Mouse (Mus musculus): Measurements from ENCODE around the gene Rnf220. TPM values are rescaled to one million over a fixed set of nuclear protein-coding genes. Genes with fewer than 3 reads are reported as not detected.
A peak's percentile ranks its signal among the peaks of the same experiment; 100 is the strongest.

The Rnf220 gene
- total and polyA plus RNA-seq, 2 experiments = 13.3 to 31.0 TPM

DNA sequence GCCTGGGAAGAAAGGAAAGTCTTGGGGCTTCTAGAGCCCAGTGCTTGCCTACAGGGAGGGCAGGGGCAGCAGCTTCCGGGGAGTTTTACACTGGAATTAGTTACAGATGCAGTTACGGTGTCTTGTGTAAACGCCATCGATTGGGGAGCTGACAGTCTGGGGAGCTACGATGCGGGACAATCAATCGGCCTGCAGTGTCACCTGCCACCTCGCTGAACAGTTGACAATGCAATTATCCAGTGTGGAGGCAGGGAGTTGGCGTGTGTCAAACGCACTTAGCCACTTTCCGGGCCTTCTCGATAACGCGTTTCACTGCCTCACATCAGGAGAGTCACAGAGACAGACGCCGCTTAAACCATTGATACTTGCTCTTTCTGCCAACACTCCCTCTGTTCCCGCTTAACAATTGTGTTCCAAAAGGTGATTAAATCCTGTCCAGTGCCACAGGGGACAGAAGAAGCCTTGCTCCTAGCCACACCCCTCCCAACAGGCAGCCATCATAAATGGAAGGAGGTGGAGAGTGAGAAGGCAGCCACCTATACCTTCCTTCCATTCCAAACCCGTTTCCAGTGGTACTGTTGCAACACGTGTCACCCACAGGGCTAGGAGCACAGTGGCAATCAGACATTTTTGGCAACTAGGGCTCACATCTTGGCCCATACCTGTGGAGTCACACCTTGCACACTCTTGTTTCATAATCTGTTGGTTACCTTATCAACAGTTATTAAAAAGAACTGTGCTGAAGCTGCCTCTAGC is 215.6 kb downstream of the Rnf220 start:
- H3K36me3 ChIP-seq (ENCODE audit: control insufficient read depth, insufficient read depth, low read length) = peaks cover 16% of the 10 kb centered on the region
- no peaks in the 10 kb centered on the region for H3K79me2 ChIP-seq (ENCODE audit: control insufficient read depth, insufficient read depth, low read length)
- no peak overlapping the region for H3K9ac ChIP-seq (ENCODE audit: low read depth, low read length)
- no peaks in the 10 kb centered on the region for H3K27me3 ChIP-seq (ENCODE audit: control insufficient read depth, insufficient read depth, low read length)
- TF ChIP-seq POLR2A (IDR thresholded peaks at IDR 0.05; ENCODE audit: extremely low read depth, insufficient read depth, low read length) (no peak), CTCF (IDR thresholded peaks at IDR 0.05; ENCODE audit: low read depth, low read length) (no peak)
- peaks cover 33% of the 10 kb centered on the region for H3K4me1 ChIP-seq (ENCODE audit: control insufficient read depth, insufficient read depth, low read length)
- DNase-seq (ENCODE audit: extremely low read depth, low read depth, low spot score) = peak; percentile 75
- 39% methylated on average over 19 of the region's 19 CpGs for WGBS
- no peak overlapping the region for H3K4me3 ChIP-seq (ENCODE audit: insufficient read depth, low read depth, low read length)
- H3K27ac ChIP-seq (replicated peaks; ENCODE audit: insufficient read depth, low read depth, low read length) = no peak overlapping the region

- peaks cover 14% of the 10 kb centered on the region for H3K36me3 ChIP-seq (ENCODE audit: control insufficient read depth, insufficient read depth, low read length)
- H3K9ac ChIP-seq (ENCODE audit: low read depth, low read length) = no peak overlapping the region
- TF ChIP-seq POLR2A (IDR thresholded peaks at IDR 0.05; ENCODE audit: extremely low read depth, insufficient read depth, low read length) (no peak), CTCF (IDR thresholded peaks at IDR 0.05; ENCODE audit: low read depth, low read length) (no peak)
- no peaks in the 10 kb centered on the region for H3K27me3 ChIP-seq (ENCODE audit: control insufficient read depth, insufficient read depth, low read length)
- no peak overlapping the region for H3K27ac ChIP-seq (replicated peaks; ENCODE audit: insufficient read depth, low read depth, low read length)
- H3K4me3 ChIP-seq (ENCODE audit: insufficient read depth, low read depth, low read length) = no peak overlapping the region
- WGBS = 85% methylated on average over 8 of the region's 8 CpGs
- H3K79me2 ChIP-seq (ENCODE audit: control insufficient read depth, insufficient read depth, low read length) = no peaks in the 10 kb centered on the region
- no peak for DNase-seq (ENCODE audit: extremely low read depth, low read depth, low spot score)
- peaks cover 33% of the 10 kb centered on the region for H3K4me1 ChIP-seq (ENCODE audit: control insufficient read depth, insufficient read depth, low read length)
Observed at GRCm38 (mm10) chr4:117280397-117280930, 216.4 kb downstream of the Rnf220 start.

DNA sequence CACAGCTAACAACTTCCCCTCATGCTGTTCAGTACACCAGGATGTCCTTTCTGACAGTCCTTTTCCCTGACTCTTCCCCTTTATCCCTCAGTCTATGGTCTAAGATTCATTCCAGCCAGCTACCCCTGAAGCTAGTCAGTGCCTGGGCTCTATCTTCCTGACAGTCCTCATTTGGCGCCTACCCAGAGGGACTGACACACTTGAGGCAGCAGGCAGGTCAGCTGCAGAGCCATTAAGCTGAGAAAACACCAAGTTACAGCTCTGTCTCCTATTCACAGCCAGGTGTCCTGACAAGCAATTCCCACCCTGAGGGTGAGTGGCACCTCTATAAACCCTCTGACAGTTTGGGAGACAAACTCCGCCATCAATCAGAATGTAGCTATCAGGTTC is 217.6 kb downstream of the Rnf220 start:
- H3K79me2 ChIP-seq (ENCODE audit: control insufficient read depth, insufficient read depth, low read length) = no peaks in the 10 kb centered on the region
- 82% methylated on average over 2 of the region's 2 CpGs for WGBS
- H3K4me3 ChIP-seq (ENCODE audit: insufficient read depth, low read depth, low read length) = no peak overlapping the region
- no peak for DNase-seq (ENCODE audit: extremely low read depth, low read depth, low spot score)
- TF ChIP-seq CTCF (IDR thresholded peaks at IDR 0.05; ENCODE audit: low read depth, low read length) (no peak), POLR2A (IDR thresholded peaks at IDR 0.05; ENCODE audit: extremely low read depth, insufficient read depth, low read length) (no peak)
- H3K4me1 ChIP-seq (ENCODE audit: control insufficient read depth, insufficient read depth, low read length) = peaks cover 33% of the 10 kb centered on the region
- H3K9ac ChIP-seq (ENCODE audit: low read depth, low read length) = no peak overlapping the region
- peak overlapping the region; percentile 33 for H3K27ac ChIP-seq (replicated peaks; ENCODE audit: insufficient read depth, low read depth, low read length)
- peaks cover 11% of the 10 kb centered on the region for H3K36me3 ChIP-seq (ENCODE audit: control insufficient read depth, insufficient read depth, low read length)
- no peaks in the 10 kb centered on the region for H3K27me3 ChIP-seq (ENCODE audit: control insufficient read depth, insufficient read depth, low read length)

DNA sequence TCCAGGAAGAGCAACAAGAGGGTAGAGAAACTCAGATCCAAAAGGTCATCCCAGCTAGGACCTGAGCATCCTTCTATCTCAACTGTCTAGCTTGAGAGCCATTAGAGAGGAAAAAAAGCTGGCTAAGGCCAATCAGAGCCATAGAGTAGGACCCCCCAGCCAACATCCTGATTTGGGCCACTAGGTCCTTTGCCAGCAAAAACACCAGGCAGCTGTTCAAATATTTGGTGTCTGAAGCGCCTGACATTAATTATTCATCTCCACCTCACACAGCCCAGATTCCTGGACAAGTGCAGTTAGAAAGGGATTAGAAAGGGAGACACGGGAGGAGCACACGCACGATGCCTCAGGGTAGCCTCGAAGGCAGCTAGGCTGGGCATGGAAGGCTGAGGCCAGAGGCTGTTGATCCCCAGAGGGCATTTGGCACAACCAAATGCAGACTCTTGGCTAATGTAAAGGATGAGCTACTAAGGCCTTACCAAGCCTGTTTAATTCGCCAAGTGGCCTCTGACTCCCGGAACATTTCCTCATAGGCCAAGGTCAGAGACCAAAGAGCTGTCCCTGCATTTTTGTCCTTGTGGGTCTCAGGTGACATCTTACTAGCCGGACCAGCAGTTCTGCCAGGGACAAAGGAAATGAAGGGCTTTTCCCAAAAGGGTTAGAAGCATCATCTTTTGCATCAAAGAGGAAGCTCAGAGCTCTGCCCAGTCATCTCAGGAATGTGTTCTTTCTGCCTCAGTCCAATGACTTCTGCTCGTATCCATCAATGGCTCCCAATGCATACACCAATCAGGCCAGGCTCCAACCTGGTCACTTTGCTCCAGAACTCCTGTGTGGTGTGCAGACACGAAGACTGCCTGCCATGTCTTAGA is 218.2 kb downstream of the Rnf220 start:
- peak; percentile 93 for DNase-seq (ENCODE audit: extremely low read depth, low read depth, low spot score)
- Histone ChIP-seq H3K36me3 (ENCODE audit: control insufficient read depth, insufficient read depth, low read length) (peaks cover 12% of the 10 kb centered on the region), H3K4me3 (ENCODE audit: insufficient read depth, low read depth, low read length) (no peak overlapping the region), H3K27me3 (ENCODE audit: control insufficient read depth, insufficient read depth, low read length) (no peaks in the 10 kb centered on the region), H3K9ac (ENCODE audit: low read depth, low read length) (no peak overlapping the region), H3K27ac (replicated peaks; ENCODE audit: insufficient read depth, low read depth, low read length) (peak overlapping the region; percentile 33), H3K4me1 (ENCODE audit: control insufficient read depth, insufficient read depth, low read length) (peaks cover 33% of the 10 kb centered on the region), H3K79me2 (ENCODE audit: control insufficient read depth, insufficient read depth, low read length) (no peaks in the 10 kb centered on the region)
- TF ChIP-seq CTCF (IDR thresholded peaks at IDR 0.05; ENCODE audit: low read depth, low read length) = no peak
- WGBS = 21% methylated on average over 10 of the region's 10 CpGs

GRCm38 (mm10) chr4:117277687-117278086 is 219.2 kb downstream of the Rnf220 start:
- Histone ChIP-seq H3K27me3 (ENCODE audit: control insufficient read depth, insufficient read depth, low read length) (no peaks in the 10 kb centered on the region), H3K4me1 (ENCODE audit: control insufficient read depth, insufficient read depth, low read length) (peaks cover 33% of the 10 kb centered on the region), H3K27ac (replicated peaks; ENCODE audit: insufficient read depth, low read depth, low read length) (no peak overlapping the region), H3K4me3 (ENCODE audit: insufficient read depth, low read depth, low read length) (no peak overlapping the region), H3K79me2 (ENCODE audit: control insufficient read depth, insufficient read depth, low read length) (no peaks in the 10 kb centered on the region), H3K9ac (ENCODE audit: low read depth, low read length) (no peak overlapping the region), H3K36me3 (ENCODE audit: control insufficient read depth, insufficient read depth, low read length) (peaks cover 12% of the 10 kb centered on the region)
- no peak for TF ChIP-seq CTCF (IDR thresholded peaks at IDR 0.05; ENCODE audit: low read depth, low read length)
- no peak for TF ChIP-seq POLR2A (IDR thresholded peaks at IDR 0.05; ENCODE audit: extremely low read depth, insufficient read depth, low read length)
- no peak for DNase-seq (ENCODE audit: extremely low read depth, low read depth, low spot score)
- WGBS = 96% methylated on average over 7 of the region's 7 CpGs

Measured in liver, adult 2 months (tissue).